Mouse (Mus musculus) MEL (cell line): ENCODE results near the gene Rnaseh1.

Source experiments
- BHLHE40 ChIP-seq: IDR thresholded peaks from 2 replicates; pipeline ENCODE4 v1.6.1; 2012; ENCODE audit warnings: low read depth, mild to moderate bottlenecking, inconsistent platforms, low read length, improper control_type of control experiment, borderline replicate concordance
- CTCF ChIP-seq, 3 experiments: IDR thresholded peaks in 2 of 3; conservative IDR thresholded peaks in 1 of 3; 2 replicates each; pipeline ENCODE4 v1.5.1; 2011 to 2012; ENCODE audit warnings: low read length in 3 of 3, low read depth in 2 of 3, mild to moderate bottlenecking in 2 of 3, improper control_type of control experiment in 1 of 3, inconsistent platforms in 1 of 3, mixed read lengths in 1 of 3, moderate library complexity in 1 of 3; ENCODE audit not compliant: control insufficient read depth in 1 of 3, insufficient read depth in 1 of 3, poor library complexity in 1 of 3, severe bottlenecking in 1 of 3
- EP300 ChIP-seq, 2 experiments: IDR thresholded peaks; 2 replicates each; pipeline ENCODE4 v1.6.1; 2011; ENCODE audit warnings: improper control_type of control experiment in 2 of 2, low read length in 2 of 2, low read depth in 1 of 2, mild to moderate bottlenecking in 1 of 2
- GATA1 ChIP-seq: IDR thresholded peaks from 2 replicates; pipeline ENCODE4 v1.6.1; 2011; ENCODE audit warnings: low read depth, low read length, improper control_type of control experiment
- KAT2A ChIP-seq: conservative IDR thresholded peaks from 2 replicates; pipeline ENCODE4 v1.6.1; 2012; ENCODE audit warnings: low read depth, low read length, improper control_type of control experiment, inconsistent platforms
- POLR2A ChIP-seq, 2 experiments: IDR thresholded peaks; 2 replicates each; pipeline ENCODE4 v1.6.1; 2011 to 2012; ENCODE audit warnings: low read length in 2 of 2, mild to moderate bottlenecking in 2 of 2, control low read depth in 1 of 2, improper control_type of control experiment in 1 of 2, low read depth in 1 of 2, moderate library complexity in 1 of 2; ENCODE audit not compliant: control insufficient read depth in 1 of 2, insufficient read depth in 1 of 2, poor library complexity in 1 of 2
- USF2 ChIP-seq, 2 experiments: IDR thresholded peaks; 2 replicates each; pipeline ENCODE4 v1.6.1; 2011 to 2012; ENCODE audit warnings: improper control_type of control experiment in 2 of 2, low read length in 2 of 2, borderline replicate concordance in 1 of 2, inconsistent platforms in 1 of 2, low read depth in 1 of 2, mild to moderate bottlenecking in 1 of 2; ENCODE audit not compliant: insufficient read depth in 1 of 2
- ZC3H11A ChIP-seq: IDR thresholded peaks from 2 replicates; pipeline ENCODE4 v1.6.1; 2012; ENCODE audit warnings: low read depth, mild to moderate bottlenecking, inconsistent platforms, low read length, improper control_type of control experiment
- ZKSCAN1 ChIP-seq: IDR thresholded peaks from 2 replicates; pipeline ENCODE4 v1.6.1; 2012; ENCODE audit warnings: low read depth, mild to moderate bottlenecking, inconsistent platforms, low read length, improper control_type of control experiment, moderate library complexity

- no peak for TF ChIP-seq ZC3H11A
- no peak for TF ChIP-seq CTCF (IDR thresholded peaks at IDR 0.05 in 2 of 3, conservative IDR thresholded peaks at IDR 0.05 in 1 of 3; ENCODE audit: control insufficient read depth in 1 of 3, insufficient read depth in 1 of 3, low read depth in 2 of 3, low read length in 3 of 3, poor library complexity in 1 of 3, severe bottlenecking in 1 of 3)
- TF ChIP-seq KAT2A, result no peak
- no peak for TF ChIP-seq USF2 (IDR thresholded peaks at IDR 0.05; ENCODE audit: borderline replicate concordance in 1 of 2, insufficient read depth in 1 of 2, low read depth in 1 of 2, low read length in 2 of 2)
- no peak for TF ChIP-seq ZKSCAN1
- no peak for TF ChIP-seq BHLHE40
- TF ChIP-seq POLR2A (IDR thresholded peaks at IDR 0.05; ENCODE audit: control insufficient read depth in 1 of 2, insufficient read depth in 1 of 2, low read depth in 1 of 2, low read length in 2 of 2, poor library complexity in 1 of 2), result no peak
- no peak for TF ChIP-seq EP300 (IDR thresholded peaks at IDR 0.05; ENCODE audit: low read depth in 1 of 2, low read length in 2 of 2)
- TF ChIP-seq GATA1, result no peak
Observed at GRCm38 (mm10) chr12:28688996-28689395, 39.6 kb downstream of the Rnaseh1 start.
